In the genomic region with DNA sequence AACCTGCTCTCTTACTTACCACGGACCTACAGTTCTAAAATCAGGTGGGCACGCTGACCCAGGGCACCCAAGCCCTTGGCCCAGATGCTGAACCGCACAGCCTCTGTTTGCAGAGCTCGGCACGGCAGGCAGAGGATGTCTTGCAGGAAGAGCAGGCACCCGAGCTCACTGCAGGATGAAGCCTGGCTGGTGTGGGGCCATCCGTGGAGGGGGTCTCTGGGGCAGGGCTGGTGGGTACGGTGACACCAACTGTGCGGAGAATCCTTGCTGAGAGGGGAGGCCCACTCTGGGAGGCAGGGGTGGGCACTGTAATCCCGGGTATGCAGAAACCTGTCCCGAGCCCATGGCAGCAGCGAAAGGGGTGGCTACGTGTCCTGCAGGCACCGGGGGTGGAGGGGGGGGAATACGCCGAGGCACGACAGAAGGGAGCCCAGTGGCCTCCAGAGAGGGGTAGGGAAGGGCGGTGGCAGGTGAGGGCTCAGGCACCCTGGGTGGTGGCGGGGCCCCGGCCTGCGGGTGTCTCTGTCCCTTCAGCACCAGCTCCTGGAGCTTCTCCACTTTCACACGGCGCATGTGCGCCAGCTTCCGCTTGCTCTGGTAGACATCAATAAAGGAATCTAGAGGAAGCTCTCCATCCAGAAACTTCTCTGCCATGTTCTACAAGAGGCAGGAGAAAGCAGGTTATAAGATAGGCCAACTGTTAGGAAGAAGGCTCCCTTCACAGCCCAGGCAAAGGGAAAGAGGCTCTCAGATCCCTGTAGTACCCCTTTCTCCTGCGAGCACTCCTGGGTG, we compare ENCODE assay signal across 14 mouse cellular contexts. TPM values are rescaled to one million over a fixed set of nuclear protein-coding genes. Genes with fewer than 3 reads are reported as not detected.
DNase-seq lines count a peak whose midpoint lies in the region; ATAC-seq and TF ChIP-seq lines count a peak whose summit lies in the region.
"Had no signal": no experiment of that assay in that cellular context is flagged by ENCODE, and none has a peak within 500 bp of the region (broad histone marks: within the 10 kb centered on the region; RNA-seq: fewer than 3 reads in every experiment).

No protein-coding gene starts in this region.

- H3K4me3 ChIP-seq in forebrain, embryonic 12.5 days (replicated peaks): no peak overlapping the region
- no peak overlapping the region for H3K4me3 ChIP-seq in forebrain, embryonic 11.5 days (ENCODE audit: low read depth, low read length)
- no peak overlapping the region for H3K4me3 ChIP-seq in intestine, postnatal 0 days (ENCODE audit: low read depth, low read length)
- H3K4me3 ChIP-seq in intestine, embryonic 16.5 days (ENCODE audit: low read length): no peak overlapping the region
- H3K4me3 ChIP-seq: embryonic facial prominence, embryonic 15.5 days; limb, embryonic 12.5 days; midbrain, embryonic 13.5 days had no signal

- H3K27me3 ChIP-seq in forebrain, embryonic 12.5 days: no peaks in the 10 kb centered on the region
- H3K27me3 ChIP-seq in forebrain, embryonic 11.5 days (ENCODE audit: control insufficient read depth, insufficient read depth, low read length): no peaks in the 10 kb centered on the region
- H3K27me3 ChIP-seq in intestine, postnatal 0 days (replicated peaks; ENCODE audit: control insufficient read depth, insufficient read depth, low read length): no peaks in the 10 kb centered on the region
- no peaks in the 10 kb centered on the region for H3K27me3 ChIP-seq in intestine, embryonic 16.5 days (replicated peaks; ENCODE audit: control insufficient read depth, insufficient read depth, low read length)
- H3K27me3 ChIP-seq: embryonic facial prominence, embryonic 15.5 days; limb, embryonic 12.5 days; midbrain, embryonic 13.5 days had no signal

- H3K9ac ChIP-seq in forebrain, embryonic 12.5 days: no peak overlapping the region
- no peak overlapping the region for H3K9ac ChIP-seq in forebrain, embryonic 11.5 days (ENCODE audit: low read length)
- H3K9ac ChIP-seq in intestine, postnatal 0 days (ENCODE audit: low read depth, low read length): no peak overlapping the region
- H3K9ac ChIP-seq in intestine, embryonic 16.5 days (ENCODE audit: low read depth, low read length): no peak overlapping the region
- H3K9ac ChIP-seq: embryonic facial prominence, embryonic 15.5 days; limb, embryonic 12.5 days; midbrain, embryonic 13.5 days had no signal

- 0 out of 2 replicates have a peak overlapping the region, but pooled peaks have one; percentile 31 for H3K27ac ChIP-seq in forebrain, embryonic 12.5 days
- no peak overlapping the region for H3K27ac ChIP-seq in forebrain, embryonic 11.5 days (ENCODE audit: low read depth, low read length)
- peak overlapping the region; percentile 77 for H3K27ac ChIP-seq in intestine, postnatal 0 days (ENCODE audit: low read depth, low read length)
- no peak overlapping the region for H3K27ac ChIP-seq in intestine, embryonic 16.5 days (ENCODE audit: low read length)
- H3K27ac ChIP-seq: limb, embryonic 12.5 days; midbrain, embryonic 13.5 days had no signal

- ATAC-seq in forebrain, embryonic 12.5 days (ENCODE audit: low FRiP score): no peak
- ATAC-seq in forebrain, embryonic 11.5 days (replicated peaks; ENCODE audit: low FRiP score): no peak
- no peak for ATAC-seq in intestine, postnatal 0 days
- ATAC-seq in intestine, embryonic 16.5 days: no peak
- ATAC-seq: inflammation-experienced regulatory T-cells, adult 6 months; lung, postnatal 0 days; midbrain, embryonic 13.5 days had no signal

- peaks cover 22% of the 10 kb centered on the region for H3K4me1 ChIP-seq in forebrain, embryonic 12.5 days
- peaks cover 7% of the 10 kb centered on the region for H3K4me1 ChIP-seq in forebrain, embryonic 11.5 days (replicated peaks; ENCODE audit: control insufficient read depth, insufficient read depth, low read length)
- peaks cover 8% of the 10 kb centered on the region; the same call in 1 of the 2 replicates for H3K4me1 ChIP-seq in intestine, postnatal 0 days (replicated peaks; ENCODE audit: control insufficient read depth, insufficient read depth, low read length)
- peaks cover 31% of the 10 kb centered on the region for H3K4me1 ChIP-seq in intestine, embryonic 16.5 days (ENCODE audit: control insufficient read depth, insufficient read depth, low read length)

- H3K36me3 ChIP-seq in forebrain, embryonic 12.5 days (replicated peaks): peaks cover 70% of the 10 kb centered on the region
- peaks cover 14% of the 10 kb centered on the region; the same call in 1 of the 2 replicates for H3K36me3 ChIP-seq in forebrain, embryonic 11.5 days (ENCODE audit: control insufficient read depth, insufficient read depth, low read length)
- H3K36me3 ChIP-seq in intestine, postnatal 0 days (ENCODE audit: control insufficient read depth, insufficient read depth): peaks cover 47% of the 10 kb centered on the region
- peaks cover 29% of the 10 kb centered on the region for H3K36me3 ChIP-seq in intestine, embryonic 16.5 days (ENCODE audit: control insufficient read depth, insufficient read depth, low read length)

- no peak overlapping the region for H3K4me2 ChIP-seq in forebrain, embryonic 12.5 days
- H3K4me2 ChIP-seq in forebrain, embryonic 11.5 days (ENCODE audit: low read depth, low read length, severe bottlenecking): no peak overlapping the region
- H3K4me2 ChIP-seq in intestine, postnatal 0 days (replicated peaks; ENCODE audit: low read depth): no peak overlapping the region
- H3K4me2 ChIP-seq in intestine, embryonic 16.5 days (ENCODE audit: low read depth, low read length): no peak overlapping the region
- H3K4me2 ChIP-seq: embryonic facial prominence, embryonic 15.5 days; limb, embryonic 12.5 days; midbrain, embryonic 13.5 days had no signal

- 92% methylated on average over 26 of the region's 26 CpGs for WGBS in forebrain, embryonic 12.5 days
- 90% methylated on average over 26 of the region's 26 CpGs for WGBS in forebrain, embryonic 11.5 days
- 80% methylated on average over 26 of the region's 26 CpGs for WGBS in intestine, postnatal 0 days
- 81% methylated on average over 26 of the region's 26 CpGs for WGBS in intestine, embryonic 16.5 days

- no peak for TF ChIP-seq CTCF in intestine, postnatal 0 days (IDR thresholded peaks at IDR 0.05; ENCODE audit: low read depth)

- no peak for DNase-seq in forebrain, embryonic 11.5 days (ENCODE audit: low spot score)
- peak; percentile 33 to 36 for DNase-seq in CD8-positive naive resting alpha-beta T cell, adult 2 months (ENCODE audit: low read depth in 2 of 2, low spot score in 2 of 2)
- peak; percentile 61 for DNase-seq in ZHBTc4 (ENCODE audit: low read depth, low spot score)
- DNase-seq in spleen, postnatal 14 days (ENCODE audit: low spot score in 2 of 2): no peak
- DNase-seq: right cerebral cortex, postnatal 25 days; thymus, postnatal 4 days had no signal

- H3K9me3 ChIP-seq in forebrain, embryonic 12.5 days: no peaks in the 10 kb centered on the region
- no peaks in the 10 kb centered on the region for H3K9me3 ChIP-seq in forebrain, embryonic 11.5 days (ENCODE audit: control insufficient read depth, low read length)
- no peaks in the 10 kb centered on the region for H3K9me3 ChIP-seq in intestine, postnatal 0 days (ENCODE audit: control insufficient read depth)
- H3K9me3 ChIP-seq in intestine, embryonic 16.5 days (ENCODE audit: control insufficient read depth, low read length): no peaks in the 10 kb centered on the region
- H3K9me3 ChIP-seq: embryonic facial prominence, embryonic 15.5 days; limb, embryonic 12.5 days; midbrain, embryonic 13.5 days had no signal

RNA-seq across cellular contexts. Expression of gene Vps37b, which starts 25.8 kb away (rescaled TPM):
- 70.5 and 73.4 TPM in 2 replicates for polyA plus RNA-seq in forebrain, embryonic 12.5 days (2016; fragmentation: Nextera tagmentation; extraction: Ambion mirVana)
- 60.2 and 61.4 TPM in 2 replicates for polyA plus RNA-seq in forebrain, embryonic 11.5 days (2014; fragmentation: Nextera tagmentation; extraction: Ambion mirVana)
- 16.7 and 17.8 TPM in 2 replicates for polyA plus RNA-seq in intestine, postnatal 0 days (2015; fragmentation: Nextera tagmentation; extraction: Ambion mirVana)
- 25.7 and 27.1 TPM in 2 replicates for polyA plus RNA-seq in intestine, embryonic 16.5 days (2015; fragmentation: Nextera tagmentation; extraction: Ambion mirVana)

RNA-seq across cellular contexts. Expression of gene Hip1r, which starts 32.9 kb away (rescaled TPM):
- polyA plus RNA-seq in forebrain, embryonic 12.5 days (2016; fragmentation: Nextera tagmentation; extraction: Ambion mirVana): 16.0 and 17.9 TPM in 2 replicates
- polyA plus RNA-seq in forebrain, embryonic 11.5 days (2014; fragmentation: Nextera tagmentation; extraction: Ambion mirVana): 7.3 and 8.6 TPM in 2 replicates
- polyA plus RNA-seq in intestine, postnatal 0 days (2015; fragmentation: Nextera tagmentation; extraction: Ambion mirVana): 18.3 and 22.6 TPM in 2 replicates
- polyA plus RNA-seq in intestine, embryonic 16.5 days (2015; fragmentation: Nextera tagmentation; extraction: Ambion mirVana): 33.8 and 34.8 TPM in 2 replicates

Comparison
In these comparisons a context has a peak if more than half of its experiments do, and no peak if none do; other contexts are left out.
1. H3K27ac ChIP-seq: peak in forebrain, embryonic 12.5 days (single experiment) and intestine, postnatal 0 days (single experiment); none in forebrain, embryonic 11.5 days (single experiment) and intestine, embryonic 16.5 days (single experiment).
2. DNase-seq: peak in CD8-positive naive resting alpha-beta T cell, adult 2 months (2 of 2) and ZHBTc4 (single experiment); none in forebrain, embryonic 11.5 days (single experiment) and spleen, postnatal 14 days (0 of 2).